Mouse (Mus musculus) cerebellum, postnatal 25 days (tissue): ENCODE measurements around the gene Smoc2.

Source experiments
- DNase-seq, 2 experiments: peaks; one replicate each; pipeline ENCODE4 v3.0.0; 2021; ENCODE audit warnings: mixed read lengths in 2 of 2

The Smoc2 gene

DNA sequence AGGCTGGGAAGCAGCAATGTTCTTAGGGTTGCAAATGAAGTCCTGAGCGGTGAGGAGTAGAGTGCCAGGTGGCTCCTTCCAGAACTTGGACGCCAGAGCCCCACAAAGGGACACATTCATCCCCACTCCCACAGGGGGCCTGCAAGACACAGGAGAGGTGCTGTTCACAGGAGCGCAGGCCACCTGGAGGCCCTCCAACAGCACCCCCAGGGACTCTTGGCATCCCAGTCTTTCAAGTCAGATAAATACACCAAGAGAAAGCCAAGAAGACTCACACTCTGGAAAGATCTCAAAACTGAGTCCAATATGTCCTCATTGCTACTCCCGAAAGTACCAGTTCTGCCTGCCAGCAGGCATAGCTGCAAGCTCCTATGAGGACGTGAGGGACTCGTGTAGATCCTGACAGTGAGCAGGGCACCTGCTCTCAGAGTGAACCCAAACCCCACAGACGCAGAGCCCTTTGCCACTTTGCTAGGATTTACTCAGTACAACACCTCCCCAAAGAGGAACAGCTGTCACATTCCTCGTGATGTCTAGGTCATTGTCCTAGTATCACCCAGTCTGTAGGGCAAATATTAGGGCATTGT, 141.2 kb downstream of the Smoc2 start:
- DNase-seq: peak; percentile 25 to 51

DNA sequence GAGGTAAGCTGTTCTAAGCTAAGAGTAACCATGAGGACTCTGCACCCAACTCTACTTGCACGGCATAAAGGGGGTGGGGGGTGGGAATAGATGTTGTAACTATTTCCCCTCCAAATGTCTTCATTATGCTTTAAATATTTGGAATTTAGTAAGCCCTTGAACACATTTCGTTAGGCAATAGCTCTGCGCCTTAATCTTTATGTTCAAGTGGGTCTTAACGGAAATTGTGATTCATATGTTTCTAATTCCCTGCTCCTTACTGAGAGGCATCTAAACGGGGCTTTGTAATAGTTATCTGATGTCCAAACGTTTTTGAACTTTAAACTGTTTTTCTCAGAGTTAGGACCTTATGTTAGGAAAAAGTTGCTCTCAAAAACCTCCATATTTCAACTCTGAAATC, 147.2 kb downstream of the Smoc2 start:
- DNase-seq: no peak

DNA sequence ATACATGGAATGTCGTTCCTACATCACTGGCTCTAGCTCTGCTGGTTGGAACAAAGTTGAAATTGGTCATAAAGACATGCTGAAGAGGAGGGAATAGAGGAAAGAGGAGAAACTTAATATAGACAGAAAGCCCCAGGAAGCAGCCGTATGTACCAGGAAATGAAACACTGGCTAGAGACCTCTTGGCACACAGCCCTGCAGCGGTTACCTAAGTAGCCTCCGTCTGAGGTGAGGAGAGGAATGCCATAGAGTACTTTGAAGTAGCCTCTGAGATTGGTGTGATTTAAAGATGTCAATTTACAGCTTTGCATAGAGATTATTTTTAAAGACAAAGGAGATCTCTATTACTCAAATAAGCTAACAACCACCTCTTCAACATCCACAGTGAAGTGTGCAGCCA, 155.4 kb downstream of the Smoc2 start:
- no peak for DNase-seq

DNA sequence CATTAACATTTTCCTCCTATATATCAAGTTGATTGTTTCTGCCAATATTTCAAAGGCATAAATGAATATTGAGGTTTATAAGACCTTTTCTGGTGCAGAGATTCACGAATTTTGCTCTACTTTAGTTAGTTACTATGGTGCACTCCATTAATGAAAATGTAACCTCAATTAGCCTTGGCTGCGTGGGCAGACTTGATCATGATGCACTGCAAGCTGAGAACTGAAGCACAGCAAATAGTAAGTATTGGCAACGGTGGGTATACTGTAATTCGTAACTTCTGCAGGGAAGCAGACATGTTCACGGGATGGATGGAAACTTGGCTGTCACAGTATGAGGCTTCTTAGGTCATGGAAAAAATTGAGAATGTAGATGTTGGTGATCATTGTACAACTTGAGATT, 166.3 kb downstream of the Smoc2 start:
- no peak for DNase-seq

DNA sequence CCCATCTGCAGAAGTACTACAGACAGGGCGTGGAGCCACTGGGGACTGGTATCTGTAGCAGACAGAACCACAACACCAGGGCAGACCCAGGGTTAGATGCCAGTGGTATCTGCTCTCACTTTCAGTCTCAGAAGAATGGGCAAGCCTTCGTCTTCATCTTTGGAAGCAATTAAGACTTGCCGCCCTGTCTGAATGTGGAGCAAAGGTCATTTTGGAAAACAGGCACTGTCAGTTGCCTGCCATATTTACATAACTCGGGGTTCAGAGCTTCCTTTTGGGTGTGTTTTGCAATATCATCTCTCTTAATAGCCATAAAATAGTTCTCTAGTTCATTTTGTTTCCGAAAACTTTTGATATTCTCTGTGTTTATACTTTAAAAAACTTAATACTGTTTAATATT, 168.0 kb downstream of the Smoc2 start:
- DNase-seq: no peak
